Mouse (Mus musculus) liver, embryonic 14 days (tissue): ENCODE data around the gene Bmp3. TPM values are rescaled to one million over a fixed set of nuclear protein-coding genes. Genes with fewer than 3 reads are reported as not detected.

Source experiments
- polyA plus RNA-seq: library from polyadenylated mRNA; depleted of rRNA; stranded (reverse); fragments of >200 nt; gene quantifications from 2 replicates; pipeline ENCODE4 v1.2.3, GENCODE M21; 2012; rRNA removed

The Bmp3 gene
- polyA plus RNA-seq: 0.01 and 0.07 TPM in 2 replicates

DNA sequence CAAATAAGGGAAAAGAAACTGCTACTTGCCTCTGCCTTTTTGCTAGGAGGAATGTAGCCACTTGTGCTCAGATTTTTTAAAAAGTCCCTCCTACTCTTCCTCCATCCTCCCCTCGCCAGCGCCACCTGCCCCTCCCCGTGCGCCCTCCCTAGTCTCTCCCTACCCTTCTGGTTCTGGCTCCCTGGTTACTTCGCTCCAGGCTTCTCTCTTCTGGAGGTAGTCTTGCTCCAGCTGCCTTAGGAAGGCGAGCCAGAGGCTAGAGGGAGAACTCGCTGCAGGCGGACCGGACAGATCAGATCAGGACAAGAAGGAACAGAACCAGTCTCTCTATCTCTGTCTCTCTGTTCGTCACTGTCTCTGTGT lies at the start of gene Bmp3:
TSS of gene Bmp3 (plus strand) at position 152 of the 363 bp plus-strand sequence.

Other genes with a start within 250 kb of the Bmp3 start
- 0.01 TPM in 1 of 2 replicates, not detected in the other for gene Prkg2, start 182.9 kb downstream of the Bmp3 start, polyA plus RNA-seq